Mouse (Mus musculus): Measurements from ENCODE around the gene Slc8b1.

GRCm38 (mm10) chr5:120512911-120513555 is 2.1 kb downstream of the Slc8b1 start:
- no peak for TF ChIP-seq CTCF (IDR thresholded peaks at IDR 0.05; ENCODE audit: insufficient read depth, low read length)
- TF ChIP-seq POLR2A (IDR thresholded peaks at IDR 0.05; ENCODE audit: borderline replicate concordance, extremely low read depth, low read depth, low read length), result no peak

Measured in lung, adult 2 months (tissue).